Mouse (Mus musculus): Measurements from ENCODE around the gene Nedd1.

The Nedd1 gene

DNA sequence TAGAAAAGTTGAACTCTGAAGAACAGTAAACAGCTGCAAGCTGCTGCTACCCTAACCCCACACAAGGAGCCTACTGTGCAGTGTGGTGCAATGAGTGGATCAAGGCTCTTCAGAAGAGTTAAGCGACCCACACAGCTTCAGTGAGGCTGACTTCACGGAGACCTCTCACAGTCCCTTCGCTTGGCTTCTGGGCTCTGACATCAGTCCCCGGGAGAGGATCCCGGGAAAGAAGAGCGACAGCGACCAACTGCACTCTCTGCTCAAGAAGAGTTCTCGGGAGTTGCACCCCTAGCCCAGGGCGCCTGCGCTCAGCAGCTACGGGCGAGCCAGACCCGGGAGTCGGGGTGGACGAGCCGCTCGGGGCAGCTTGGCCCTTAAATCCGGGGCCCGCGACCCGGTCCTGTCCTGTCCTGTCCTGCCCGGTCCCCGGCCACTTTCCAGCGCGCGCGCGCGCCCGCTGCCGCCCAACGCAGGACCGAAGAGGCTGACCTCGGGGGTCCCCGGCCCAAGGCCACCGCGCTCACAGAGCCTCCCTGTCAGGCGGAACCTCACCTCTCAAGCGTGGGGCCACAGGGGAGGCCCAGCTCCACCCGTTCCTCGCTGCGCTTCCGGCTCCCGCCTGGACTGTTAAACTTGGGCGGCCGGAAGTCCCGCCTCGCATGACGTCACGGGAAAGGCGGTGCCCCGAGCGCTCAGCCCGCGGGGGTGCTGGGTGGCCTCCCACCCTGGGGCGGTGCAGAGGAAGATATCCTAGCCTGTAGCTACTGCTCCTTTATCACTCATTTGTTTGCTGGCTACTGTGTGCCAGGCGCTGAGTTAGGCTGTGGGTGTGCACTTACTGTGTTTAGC is at the start of gene Nedd1:
Nedd1 (minus strand) TSS at position 650 of the 849 bp plus-strand sequence.
- peak; percentile 87 to 94 for DNase-seq

GRCm38 (mm10) chr10:92754359-92754758 is 32.1 kb upstream of the Nedd1 start:
- DNase-seq, result no peak

DNA sequence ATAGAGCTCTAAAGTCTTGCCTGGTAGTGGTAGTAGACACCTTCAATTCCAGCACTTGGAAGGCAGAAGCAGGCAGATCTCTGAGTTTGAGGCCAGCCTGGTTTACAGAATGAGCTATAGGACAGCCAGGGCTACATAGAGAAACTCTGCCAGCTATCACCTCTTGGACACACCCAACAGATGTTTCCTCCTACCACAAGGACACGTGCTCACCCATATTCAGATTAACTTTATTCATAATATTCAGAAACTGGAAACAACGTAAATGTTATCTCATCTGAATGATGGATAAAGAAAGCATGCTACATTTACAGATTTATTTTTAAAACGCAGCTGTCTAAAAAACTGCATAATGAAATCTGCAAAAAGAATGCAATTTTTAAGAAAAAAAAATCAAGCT is 8.1 kb upstream of the Nedd1 start:
- no peak for DNase-seq

DNA sequence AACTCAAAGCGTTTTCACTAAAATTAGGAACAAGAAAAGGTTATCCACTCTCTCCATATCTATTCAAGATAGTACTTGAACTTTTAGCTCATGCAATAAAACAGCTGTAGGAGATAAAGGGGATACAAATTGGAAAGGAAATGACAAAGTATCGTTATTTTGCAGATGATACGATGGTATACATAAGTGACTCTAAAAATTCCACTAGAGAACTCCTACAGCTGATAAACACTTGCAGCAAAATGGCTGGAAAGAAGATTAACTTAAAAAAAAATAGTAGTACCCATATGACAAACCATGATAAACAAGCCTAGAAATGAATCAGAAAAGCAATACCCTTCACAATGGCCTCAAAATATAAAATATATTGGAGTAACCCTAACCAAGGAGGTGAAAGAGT is 6.5 kb upstream of the Nedd1 start:
- no peak for DNase-seq

GRCm38 (mm10) chr10:92722620-92722988 is 384 bp upstream of the Nedd1 start:
- DNase-seq, result no peak

DNA sequence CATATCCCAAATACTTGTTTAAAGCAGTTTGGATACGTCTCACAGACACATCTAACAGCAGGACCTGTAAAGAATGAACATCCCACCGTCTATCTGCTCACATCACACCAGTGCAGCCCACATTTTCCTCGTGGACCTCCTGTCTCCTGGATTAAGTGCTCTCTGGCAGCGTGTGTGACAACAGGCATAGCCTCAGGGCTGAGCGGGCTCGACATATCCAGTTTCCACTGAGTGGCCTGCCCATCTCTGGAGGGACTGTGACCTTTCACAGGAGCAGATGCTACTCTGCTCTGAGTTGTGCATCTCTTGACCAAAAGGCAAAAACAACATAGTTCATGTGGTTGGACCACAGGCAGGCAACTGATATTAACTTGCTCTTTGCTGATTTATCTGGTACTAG is 23.2 kb downstream of the Nedd1 start:
- DNase-seq, result no peak

DNA sequence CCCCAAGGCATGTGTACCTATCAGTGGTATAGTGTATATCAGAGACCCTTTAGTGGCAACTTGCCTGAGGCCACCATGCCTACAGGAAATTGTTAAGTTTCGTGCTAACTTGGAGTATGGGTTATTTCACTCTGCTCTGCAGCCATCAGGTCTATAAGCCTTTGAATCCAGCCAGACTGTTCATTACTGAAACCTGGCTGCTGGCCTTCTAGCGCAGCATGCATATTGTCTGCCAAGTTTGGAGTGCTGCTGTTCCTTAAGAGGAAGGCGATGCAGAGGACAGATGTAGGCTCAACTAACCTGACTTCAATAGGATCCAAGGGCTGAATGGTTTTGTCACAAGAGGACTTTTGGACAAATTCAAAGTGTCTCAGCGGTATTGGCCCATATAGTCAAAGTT is 47.2 kb downstream of the Nedd1 start:
- DNase-seq, result peak; percentile 49 to 55

DNA sequence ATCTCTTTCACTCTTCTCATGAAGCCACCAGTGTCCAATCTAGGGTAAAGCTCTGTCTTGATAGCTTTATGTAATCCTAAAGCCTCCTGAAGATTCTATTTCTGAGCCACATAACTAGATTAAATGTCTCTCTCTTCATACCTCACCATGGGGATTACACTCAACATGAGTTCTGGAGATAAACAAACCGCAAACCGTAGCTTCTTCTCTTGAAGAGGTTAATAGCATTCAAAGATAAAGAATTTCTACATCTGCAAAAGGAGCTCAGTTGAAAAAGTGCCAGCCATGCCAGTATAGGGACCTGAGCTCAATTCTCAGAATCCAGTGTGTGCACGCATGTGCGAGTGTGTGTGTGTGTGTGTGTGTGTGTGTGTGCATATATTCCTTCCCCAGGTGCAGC is 50.3 kb downstream of the Nedd1 start:
- no peak for DNase-seq

- DNase-seq, result no peak
Measured at GRCm38 (mm10) chr10:92665287-92665686, 56.9 kb downstream of the Nedd1 start.

DNA sequence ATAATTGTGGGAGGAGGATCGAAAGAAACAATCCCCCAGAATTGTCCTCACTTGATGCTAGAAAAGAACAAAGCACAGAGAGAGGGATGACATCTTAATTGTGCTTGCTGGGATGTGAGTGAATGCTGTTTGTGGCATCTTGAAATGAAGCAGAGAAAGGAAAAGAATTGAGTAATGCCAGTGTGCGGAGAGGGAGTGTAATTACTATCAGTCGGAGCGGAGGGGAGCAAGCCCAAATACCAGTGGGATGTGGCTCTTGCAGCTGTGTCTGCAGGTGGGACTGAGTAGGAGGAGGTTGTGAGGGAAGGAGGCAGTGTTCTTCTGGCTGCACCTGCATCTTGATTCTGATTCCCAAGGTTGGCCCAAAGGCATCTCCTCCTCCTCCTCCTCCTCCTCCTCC is 69.0 kb downstream of the Nedd1 start:
- DNase-seq, result no peak

GRCm38 (mm10) chr10:92652399-92652920 is 69.8 kb downstream of the Nedd1 start:
- DNase-seq, result peak; percentile 20 to 34

DNA sequence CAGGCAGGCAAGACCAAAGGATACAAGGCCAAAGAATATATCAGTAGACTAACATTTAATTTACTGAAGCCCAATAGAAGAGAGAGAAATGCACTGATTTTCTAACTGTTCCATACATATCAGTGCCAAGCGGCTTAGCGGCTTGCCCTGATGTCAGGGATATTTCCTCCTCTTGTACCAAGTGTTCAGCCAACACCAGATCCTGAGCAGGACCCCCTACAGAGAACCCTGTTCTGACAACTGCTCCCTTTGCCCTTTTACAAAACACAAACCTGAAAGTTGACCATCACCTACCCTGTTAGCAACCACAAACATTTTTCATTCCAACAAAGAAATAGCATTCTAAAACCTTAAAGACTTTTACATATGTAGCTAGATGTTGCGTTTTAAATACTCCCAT is 71.0 kb downstream of the Nedd1 start:
- DNase-seq, result peak; percentile 51 to 56

DNA sequence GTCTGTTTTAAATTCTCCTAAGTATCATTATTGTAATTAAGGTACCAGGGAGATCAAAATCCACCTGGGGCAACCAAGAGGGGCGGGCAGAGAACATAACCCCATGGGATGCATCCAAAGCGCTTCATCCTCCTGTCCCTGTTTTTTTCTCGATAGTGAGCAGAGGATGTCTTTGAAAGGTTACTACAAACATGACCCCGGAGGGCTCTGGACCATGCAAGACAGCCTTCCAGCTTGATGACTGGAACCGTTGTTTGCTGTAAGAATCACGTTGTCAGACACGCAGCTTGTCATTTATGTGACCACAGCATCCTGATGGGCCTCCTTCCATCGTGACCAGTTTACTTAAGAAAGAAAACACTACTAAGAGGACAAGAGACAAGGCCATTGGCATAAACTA is 73.1 kb downstream of the Nedd1 start:
- no peak for DNase-seq

DNA sequence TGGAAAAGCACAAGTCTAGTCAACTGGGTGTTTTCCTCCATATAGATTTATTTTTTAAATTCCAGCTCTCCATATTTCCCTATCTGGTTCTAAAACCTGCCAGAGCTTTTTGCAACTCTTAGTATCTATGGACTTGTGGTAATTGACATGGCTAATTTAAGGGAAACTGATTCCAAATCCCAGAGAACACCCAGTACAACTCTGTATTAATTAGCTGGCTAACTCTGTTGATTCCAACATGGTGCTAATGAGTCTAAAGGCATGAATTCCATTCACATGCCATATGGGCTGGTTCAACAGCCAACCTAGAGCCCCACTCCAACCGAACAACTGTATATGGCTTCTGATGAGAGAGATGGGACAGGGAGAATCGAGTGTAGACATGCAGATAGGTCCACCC is 74.5 kb downstream of the Nedd1 start:
- no peak for DNase-seq

GRCm38 (mm10) chr10:92643995-92644394 is 78.2 kb downstream of the Nedd1 start:
- DNase-seq, result no peak

DNA sequence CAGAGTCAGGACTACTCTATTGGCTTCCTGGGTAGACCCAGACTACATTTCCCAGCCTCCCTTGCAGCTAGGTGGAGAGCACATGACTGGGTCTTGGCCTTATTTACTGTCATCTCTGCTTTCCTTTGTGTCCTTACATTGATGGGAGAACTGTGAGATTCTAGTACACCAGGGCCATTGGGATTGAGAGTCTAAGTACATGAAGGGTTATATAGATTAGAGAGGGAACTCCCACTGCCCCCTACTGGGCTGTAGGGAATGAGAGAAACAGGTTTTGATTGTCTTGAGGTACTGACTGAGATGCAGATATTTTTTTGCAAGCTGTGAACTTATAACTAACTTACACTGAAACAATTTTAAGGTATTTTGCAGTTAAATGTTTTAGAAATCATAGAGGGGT is 81.2 kb downstream of the Nedd1 start:
- DNase-seq, result no peak

Measured in cerebellum, postnatal 14 days (tissue).